Mouse (Mus musculus) kidney, adult 2 months (tissue): ENCODE measurements around the gene Cfap74. TPM values are rescaled to one million over a fixed set of nuclear protein-coding genes. Genes with fewer than 3 reads are reported as not detected.

Experiments used
- DNase-seq: peaks from one replicate; pipeline ENCODE4 v3.0.0; 2021
- H3K27ac ChIP-seq: fragments of 200-500 bp; 2 replicates; pipeline ENCODE4 v1.5.1; 2012; ENCODE audit warnings: low read depth, low read length, control low read depth, inconsistent platforms; ENCODE audit not compliant: insufficient read depth
- H3K27me3 ChIP-seq: fragments of 200-500 bp; replicated peaks from 2 replicates; pipeline ENCODE4 v1.6.1; 2012; ENCODE audit warnings: mild to moderate bottlenecking, moderate library complexity, low read length, inconsistent platforms; ENCODE audit not compliant: control insufficient read depth, insufficient read depth
- H3K36me3 ChIP-seq: fragments of 200-500 bp; 2 replicates; pipeline ENCODE4 v1.6.1; 2012; ENCODE audit warnings: mild to moderate bottlenecking, moderate library complexity, low read length, inconsistent platforms; ENCODE audit not compliant: control insufficient read depth, insufficient read depth
- H3K4me1 ChIP-seq: fragments of 200-500 bp; 2 replicates; pipeline ENCODE4 v1.6.1; 2011; ENCODE audit warnings: low read length; ENCODE audit not compliant: control insufficient read depth, insufficient read depth
- H3K4me3 ChIP-seq: fragments of 200-500 bp; 2 replicates; pipeline ENCODE4 v1.5.1; 2011; ENCODE audit warnings: mild to moderate bottlenecking, low read depth, low read length, control low read depth; ENCODE audit not compliant: insufficient read depth
- CTCF ChIP-seq: fragments of 200-500 bp; conservative IDR thresholded peaks from 2 replicates; pipeline ENCODE4 v1.5.1; 2011; ENCODE audit warnings: low read depth, mild to moderate bottlenecking, control low read depth, low read length, moderate library complexity, mixed read lengths; ENCODE audit not compliant: insufficient read depth, insufficient read length
- POLR2A ChIP-seq: fragments of 200-500 bp; IDR thresholded peaks from one replicate; pipeline ENCODE4 v1.6.1; 2011; ENCODE audit warnings: low read depth, low read length, control low read depth
- WGBS: fragments of 180-500 bp; shearing (Covaris S2); methylation state at CpG from one replicate; pipeline ENCODE4 v1.1.7; 2018; 5-methylcytosine and 5-hydroxymethylcytosine counted together
- polyA plus RNA-seq: library from polyadenylated mRNA; depleted of rRNA; stranded (reverse); fragments of >200 nt; gene quantifications from 2 replicates; pipeline ENCODE4 v1.2.3, GENCODE M21; 2012

Gene Cfap74
- polyA plus RNA-seq, 1 experiment = 0.27 TPM

DNA sequence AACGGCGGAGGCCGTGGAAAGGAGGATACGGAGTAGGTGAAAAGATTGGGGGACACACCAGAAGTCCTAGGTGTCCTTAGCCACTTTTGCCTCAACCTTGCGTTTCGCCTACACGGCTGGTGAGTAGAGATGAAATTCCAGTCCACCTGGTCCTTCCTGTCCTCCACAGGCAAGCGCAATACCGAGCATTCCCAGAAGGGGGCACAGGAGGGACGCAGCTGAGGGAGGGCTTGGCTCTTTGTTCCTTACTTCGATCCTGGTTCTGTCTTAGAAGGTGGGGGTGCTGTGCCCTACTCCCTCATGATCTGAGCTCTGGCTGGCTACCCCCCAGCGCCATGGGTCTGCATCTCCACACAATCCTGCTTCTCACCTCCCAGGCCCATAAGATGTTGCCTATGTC lies 40.3 kb upstream of the Cfap74 start:
- no peaks in the 10 kb centered on the region for H3K27me3 ChIP-seq
- H3K27ac ChIP-seq = no peak overlapping the region
- peaks cover 12% of the 10 kb centered on the region for H3K4me1 ChIP-seq
- no peak overlapping the region for H3K4me3 ChIP-seq
- DNase-seq = peak; percentile 87
- WGBS = 33% methylated on average over 12 of the region's 12 CpGs
- TF ChIP-seq POLR2A (no peak), CTCF (peak; percentile 97)
- no peaks in the 10 kb centered on the region for H3K36me3 ChIP-seq

DNA sequence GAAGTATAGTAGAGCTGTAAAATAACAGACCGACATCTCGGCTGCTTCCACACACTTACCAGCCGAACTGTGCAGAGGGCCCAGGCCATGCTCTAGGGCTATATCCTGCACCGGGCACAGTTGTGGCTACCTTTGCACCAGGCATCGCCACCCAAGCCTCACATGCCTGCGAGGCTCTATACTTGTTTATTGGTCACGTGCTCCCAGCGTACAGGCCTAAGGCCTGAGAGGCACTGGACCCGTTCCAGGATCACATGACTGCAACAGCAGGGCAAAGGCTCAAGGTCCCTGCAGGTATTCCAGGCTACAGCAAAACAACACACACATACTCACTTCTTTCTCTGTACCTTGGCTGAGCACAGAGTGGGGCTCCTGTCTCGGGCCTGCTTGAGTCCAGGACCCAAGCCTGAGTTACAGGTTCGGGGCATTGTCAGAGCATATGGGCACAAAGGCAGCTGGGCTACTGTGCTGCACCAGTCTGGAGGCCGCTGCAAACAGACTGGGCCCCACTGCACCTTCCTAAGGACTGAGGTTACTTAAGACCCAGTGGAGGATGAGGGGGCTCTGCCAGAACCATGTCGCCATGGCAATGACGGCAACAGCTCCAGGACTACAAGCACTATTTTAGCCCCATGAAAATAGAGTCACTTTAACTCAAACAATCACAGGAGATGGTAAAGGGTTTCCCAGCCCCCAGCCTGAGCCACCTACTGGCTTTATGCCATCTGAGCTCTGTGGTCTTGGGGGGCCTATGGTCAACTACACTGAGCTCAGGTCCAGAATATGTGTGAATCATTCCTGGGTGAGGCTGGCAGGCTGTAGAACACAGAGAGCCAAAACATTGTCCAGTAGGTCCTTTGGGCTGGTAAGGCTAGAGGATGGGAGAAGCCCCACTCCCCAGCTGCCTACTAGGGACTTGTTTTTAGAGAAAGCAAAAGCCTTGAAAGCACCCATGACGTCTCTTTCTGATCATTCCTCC lies 38.0 kb upstream of the Cfap74 start:
- Histone ChIP-seq H3K27me3 (no peaks in the 10 kb centered on the region), H3K36me3 (no peaks in the 10 kb centered on the region), H3K4me1 (peaks cover 12% of the 10 kb centered on the region), H3K4me3 (no peak overlapping the region), H3K27ac (peak overlapping the region; percentile 92)
- 49% methylated on average over 15 of the region's 15 CpGs for WGBS
- DNase-seq = peak; percentile 97
- TF ChIP-seq POLR2A (no peak), CTCF (no peak)

DNA sequence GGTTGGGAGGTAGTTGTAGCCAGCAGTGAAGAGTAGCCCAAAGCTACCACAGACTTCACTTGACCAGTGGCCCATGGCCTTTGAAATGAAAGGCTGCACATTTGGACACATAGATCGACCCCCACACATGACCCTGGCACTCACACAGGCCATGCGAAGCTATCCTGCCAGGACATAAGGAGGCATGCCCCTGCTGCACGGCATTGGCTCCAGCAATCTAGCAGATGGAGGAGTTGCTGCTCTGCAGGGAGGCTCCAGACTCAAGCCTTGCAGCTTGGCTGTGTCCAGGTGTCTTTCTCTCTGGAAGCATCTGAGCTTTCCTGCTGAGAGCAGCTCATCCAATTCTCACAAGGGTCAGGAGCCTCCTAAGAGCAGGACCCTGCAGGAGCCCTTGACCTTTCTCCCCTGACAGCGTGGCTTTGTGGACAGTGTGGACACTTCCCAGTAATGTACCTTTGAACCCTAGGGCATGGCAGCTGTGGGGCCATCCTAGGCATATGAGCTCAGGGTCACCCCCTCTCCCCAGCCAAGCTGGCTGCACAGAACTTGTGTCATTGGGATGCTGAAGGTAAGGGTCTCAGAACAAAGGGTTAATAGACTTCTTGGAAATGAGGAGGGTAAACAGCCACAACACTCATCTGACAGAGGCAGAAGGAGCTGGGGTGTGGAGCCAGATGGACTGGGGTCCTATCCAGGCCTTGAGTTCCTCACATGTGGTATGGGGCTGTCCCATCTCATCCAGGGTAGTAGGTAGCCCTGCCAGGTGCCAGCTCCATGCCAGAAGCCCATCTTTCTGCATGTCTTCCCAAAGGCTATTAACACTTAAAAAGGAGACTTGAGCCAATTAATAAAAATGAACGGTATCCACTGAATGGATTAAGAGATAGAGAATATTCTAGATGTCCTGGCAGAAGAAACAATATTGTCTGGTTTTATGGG lies 36.9 kb upstream of the Cfap74 start:
- no peak overlapping the region for H3K27ac ChIP-seq
- whole genome bisulfite sequencing = 66% methylated on average over 5 of the region's 5 CpGs
- peak; percentile 71 for DNase-seq

DNA sequence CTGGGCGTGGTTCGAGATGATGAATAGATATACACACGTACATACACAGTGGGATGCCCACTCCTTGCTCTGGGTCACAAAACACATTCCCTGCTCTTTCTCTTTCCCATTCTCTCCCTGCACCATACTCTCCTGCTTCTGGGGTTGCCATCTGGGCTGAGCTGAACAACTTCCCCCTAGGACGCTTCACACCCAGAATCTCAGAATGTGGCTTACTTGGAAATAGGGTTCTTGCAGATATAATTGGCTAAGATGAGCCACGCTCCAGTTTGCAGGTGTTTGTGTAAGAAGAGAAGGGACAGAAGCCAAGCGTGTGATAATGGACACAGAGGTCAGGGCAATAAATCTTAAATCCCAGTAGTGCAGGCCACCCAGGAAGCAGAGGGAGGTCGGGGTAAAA lies 27.0 kb upstream of the Cfap74 start:
- Histone ChIP-seq H3K36me3 (no peaks in the 10 kb centered on the region), H3K27me3 (no peaks in the 10 kb centered on the region), H3K4me3 (no peak overlapping the region), H3K27ac (no peak overlapping the region), H3K4me1 (no peaks in the 10 kb centered on the region)
- no peak for TF ChIP-seq CTCF
- TF ChIP-seq POLR2A = no peak
- 37% methylated on average over 7 of the region's 7 CpGs for WGBS
- no peak for DNase-seq

More for the DNA sequence above, 36.9 kb upstream of the Cfap74 start:
- H3K27me3 ChIP-seq = no peaks in the 10 kb centered on the region
- no peaks in the 10 kb centered on the region for H3K36me3 ChIP-seq
- peaks cover 12% of the 10 kb centered on the region for H3K4me1 ChIP-seq
- no peak for TF ChIP-seq POLR2A
- TF ChIP-seq CTCF = no peak
- no peak overlapping the region for H3K4me3 ChIP-seq

DNA sequence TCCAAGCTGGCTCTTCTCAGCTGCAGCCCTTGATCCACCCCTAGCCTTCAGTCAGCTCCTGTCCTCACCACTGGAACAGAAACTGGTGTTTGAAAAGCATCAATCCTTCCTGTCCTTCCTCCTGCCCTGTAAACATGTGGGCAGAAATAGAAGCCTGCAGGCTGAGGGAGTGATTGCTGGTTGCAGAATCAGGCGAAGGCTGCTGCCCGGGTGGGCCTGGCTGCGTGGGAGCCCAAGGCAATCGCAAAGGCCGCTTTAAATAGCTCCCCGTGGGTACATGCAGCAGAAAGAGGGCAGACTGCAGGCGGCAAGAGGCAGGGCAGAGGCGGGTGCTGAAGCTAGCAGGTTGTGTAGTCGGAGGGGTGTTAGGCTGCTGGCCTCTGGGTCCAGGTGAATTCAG lies 26.2 kb upstream of the Cfap74 start:
- Histone ChIP-seq H3K36me3 (no peaks in the 10 kb centered on the region), H3K4me3 (no peak overlapping the region), H3K4me1 (no peaks in the 10 kb centered on the region), H3K27me3 (no peaks in the 10 kb centered on the region), H3K27ac (no peak overlapping the region)
- TF ChIP-seq CTCF = no peak
- no peak for TF ChIP-seq POLR2A
- WGBS = 39% methylated on average over 9 of the region's 9 CpGs
- DNase-seq = no peak

DNA sequence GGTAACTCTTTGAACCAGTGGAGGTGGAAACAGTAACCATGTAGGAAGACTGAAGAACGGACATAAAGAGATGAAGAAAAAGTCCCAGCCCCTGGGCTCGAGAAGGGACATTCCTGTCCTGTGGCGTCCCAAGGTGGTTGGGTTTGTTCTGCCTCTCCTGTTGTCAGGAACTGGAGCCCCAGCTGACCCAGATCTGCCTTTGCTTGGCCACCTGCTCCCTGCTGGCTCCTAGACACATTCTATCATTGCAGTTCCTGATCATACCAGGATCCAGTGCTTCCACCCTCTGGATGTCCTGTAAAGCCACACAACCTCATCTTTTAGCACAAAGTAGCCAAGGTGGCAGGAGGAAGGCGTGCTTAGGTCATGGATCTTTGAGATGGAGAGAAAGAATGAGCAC lies 25.7 kb upstream of the Cfap74 start:
- H3K4me3 ChIP-seq = no peak overlapping the region
- H3K27ac ChIP-seq = no peak overlapping the region
- WGBS = 85% methylated on average over 4 of the region's 4 CpGs
- no peak for DNase-seq
- H3K27me3 ChIP-seq = no peaks in the 10 kb centered on the region
- no peaks in the 10 kb centered on the region for H3K4me1 ChIP-seq
- no peaks in the 10 kb centered on the region for H3K36me3 ChIP-seq
- TF ChIP-seq POLR2A (no peak), CTCF (no peak)
